Mouse (Mus musculus): Measurements from ENCODE around the gene Ralb.

Gene Ralb

DNA sequence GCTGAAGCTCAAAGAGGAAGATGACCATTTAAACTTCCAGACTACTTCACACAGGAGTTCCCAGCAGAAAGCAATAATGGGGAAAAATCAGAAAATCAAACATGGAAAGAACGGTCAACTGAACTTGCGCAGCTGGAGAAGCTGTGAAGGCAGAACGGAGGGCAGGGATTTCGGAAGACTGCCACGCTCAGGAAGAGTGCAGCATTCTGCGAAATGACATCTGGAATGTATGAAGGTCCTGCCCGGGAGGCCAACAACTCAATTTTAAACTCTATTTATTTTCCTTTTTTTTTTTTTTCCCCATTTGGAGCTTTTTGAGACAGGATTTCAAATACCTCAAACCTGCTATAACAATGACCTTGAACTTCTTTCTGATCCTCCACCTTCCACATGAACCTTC, 13.8 kb downstream of the Ralb start:
- no peak for DNase-seq

DNA sequence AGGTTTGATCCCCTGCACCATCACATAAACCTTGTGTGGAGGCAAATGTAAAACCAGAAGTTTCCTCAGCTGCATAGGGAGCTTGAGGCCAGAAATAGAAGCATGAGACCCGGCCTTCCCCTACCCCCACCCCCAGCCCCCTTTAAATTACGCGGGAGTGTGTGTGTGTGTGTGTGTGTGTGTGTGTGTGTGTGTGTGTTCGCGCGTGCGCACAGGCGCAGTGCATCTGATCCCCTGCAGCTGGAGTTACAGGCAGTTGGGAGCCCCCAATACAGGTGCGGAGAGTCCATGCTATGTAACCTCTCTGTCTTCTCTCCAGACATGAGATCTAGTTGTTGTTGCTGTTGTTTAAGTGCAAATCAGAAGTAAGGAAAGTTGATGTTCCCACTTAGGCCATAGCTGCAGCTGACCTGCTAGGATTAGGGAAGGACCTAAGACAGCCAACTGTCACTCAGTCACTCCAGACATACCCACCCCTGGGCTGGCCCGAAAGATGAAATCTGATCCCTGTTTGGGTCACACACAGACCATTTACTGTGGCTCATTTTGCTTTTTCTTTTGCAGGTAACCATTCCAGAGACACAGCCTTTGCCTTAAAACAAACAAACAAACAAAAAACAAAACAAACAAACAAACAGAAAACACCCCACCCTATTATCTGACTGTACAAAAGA, 16.5 kb downstream of the Ralb start:
- no peak for DNase-seq

DNA sequence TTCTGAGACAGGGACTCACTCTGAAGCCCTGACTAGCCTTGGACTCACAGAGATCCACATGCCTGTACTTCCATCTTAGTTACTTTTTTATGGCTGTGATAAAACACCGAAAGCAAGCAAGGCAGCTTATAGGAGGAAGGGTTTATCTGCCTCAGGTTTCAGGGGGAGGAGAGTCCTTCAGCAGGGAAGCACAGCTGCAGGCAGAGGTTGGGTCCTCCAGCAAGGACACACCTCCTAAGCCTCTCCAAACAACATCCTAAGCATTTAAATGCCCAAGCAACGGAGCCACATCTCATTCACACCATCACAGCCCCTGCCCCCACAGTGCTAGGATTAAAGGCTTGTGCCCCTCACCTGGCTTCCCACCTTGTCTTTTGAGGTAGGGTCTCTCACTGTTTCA, 18.8 kb downstream of the Ralb start:
- no peak for DNase-seq

DNA sequence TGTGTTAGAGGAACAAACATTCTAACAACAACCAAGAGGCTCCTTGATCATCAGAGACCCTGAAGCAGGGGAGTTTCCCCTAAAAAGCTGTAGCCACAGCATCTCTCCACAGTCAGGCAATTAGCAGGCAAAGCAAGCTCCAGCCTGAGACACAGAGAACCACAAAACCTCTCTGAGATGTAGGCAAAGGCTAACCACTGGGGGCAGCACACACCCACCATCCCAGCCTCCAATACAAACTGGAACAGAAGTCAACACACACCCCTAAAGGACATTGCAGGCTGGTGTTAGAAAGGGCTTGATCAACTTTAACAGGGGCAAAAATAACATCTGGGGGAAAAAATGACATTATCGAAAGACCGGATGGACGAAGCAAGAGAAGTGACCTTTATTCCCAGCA, 20.1 kb downstream of the Ralb start:
- peak; percentile 43 for DNase-seq

DNA sequence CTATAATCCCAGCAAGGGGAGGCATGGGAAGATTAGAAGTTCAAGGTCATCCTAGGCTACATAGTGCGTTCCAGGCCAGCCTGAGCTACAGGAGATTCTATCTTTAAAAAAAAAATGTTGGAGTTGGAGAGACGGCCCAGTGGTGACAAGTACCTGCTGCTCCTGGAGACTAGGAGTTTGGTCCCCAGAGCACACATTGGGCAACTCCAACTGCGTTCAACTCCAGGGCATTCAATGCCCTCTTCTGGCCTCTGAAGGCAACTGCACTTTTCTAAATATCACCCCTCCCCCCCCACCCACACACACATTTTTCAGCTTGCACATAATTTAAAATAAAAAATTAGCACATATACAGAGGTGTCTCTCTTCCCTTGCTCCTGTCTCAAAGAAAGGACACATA, 21.7 kb downstream of the Ralb start:
- no peak for DNase-seq

DNA sequence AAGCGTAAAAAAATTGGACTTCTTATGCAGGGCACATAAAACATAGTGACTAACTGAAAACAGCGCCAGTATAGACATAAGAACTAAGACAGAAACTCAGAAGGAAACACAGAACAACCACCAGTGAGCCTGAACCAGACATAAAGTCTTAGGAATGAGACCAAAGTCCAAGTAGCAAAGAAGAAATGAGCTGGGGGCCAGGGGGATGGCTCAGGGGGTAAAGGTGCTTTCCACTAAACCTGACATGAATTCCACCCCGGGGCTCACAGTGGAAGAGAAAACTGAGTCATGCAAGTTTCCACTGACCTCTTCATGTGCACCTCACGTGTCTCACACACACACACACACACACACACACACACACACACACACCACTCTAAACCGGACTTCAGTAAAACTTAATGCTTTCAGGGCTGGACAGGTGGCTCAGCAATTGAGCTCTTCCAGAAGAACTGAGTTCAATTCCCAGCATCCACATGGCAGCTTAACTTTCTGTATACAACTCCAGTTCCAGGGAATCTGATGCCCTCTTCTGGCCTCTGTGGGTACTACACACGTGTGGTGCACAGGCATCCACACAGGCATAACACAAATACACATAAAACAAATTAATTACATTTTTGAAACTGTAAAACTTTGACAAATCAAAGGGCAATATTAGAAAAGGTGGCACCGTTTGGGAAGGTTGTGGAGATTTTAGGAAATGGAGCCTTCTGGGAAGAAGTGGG, 23.2 kb downstream of the Ralb start:
- no peak for DNase-seq

DNA sequence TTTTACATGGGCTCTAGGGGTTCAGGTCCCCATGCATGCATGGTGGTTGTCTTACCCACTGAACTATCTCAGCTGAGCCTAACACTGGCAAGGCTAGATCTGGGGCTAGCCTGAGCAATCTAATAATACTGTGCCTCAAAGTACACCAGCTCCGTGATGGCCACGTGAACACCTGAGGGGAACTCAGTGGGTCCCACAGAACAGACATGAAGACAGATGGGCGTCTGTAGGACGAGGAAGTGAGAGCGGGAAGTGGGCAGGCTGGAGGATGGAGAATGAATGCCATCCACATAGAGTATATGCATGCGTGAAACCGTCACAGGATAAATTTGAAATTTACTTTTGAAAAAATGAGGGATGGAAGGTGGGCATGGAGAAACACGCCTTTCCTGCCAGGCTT, 23.9 kb downstream of the Ralb start:
- DNase-seq: no peak

DNA sequence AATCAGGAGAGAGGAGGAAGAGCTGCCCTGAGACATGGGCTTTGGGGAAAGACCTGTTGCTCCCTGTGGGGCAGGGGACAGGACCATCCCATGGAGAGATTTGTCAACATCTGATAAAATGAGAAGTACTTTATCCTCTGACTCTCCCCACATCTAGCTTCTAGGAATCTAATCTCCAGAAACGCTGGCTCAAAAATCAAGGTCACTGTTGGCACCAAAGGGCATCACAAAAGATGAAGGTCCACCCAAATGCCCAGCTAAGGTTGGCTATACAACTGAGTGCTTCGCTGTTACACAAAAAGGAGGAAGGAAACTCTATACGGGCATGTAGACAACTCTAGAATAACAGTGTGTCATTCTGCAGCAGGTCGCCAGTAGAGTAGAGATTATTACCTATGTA, 25.0 kb downstream of the Ralb start:
- DNase-seq: no peak

DNA sequence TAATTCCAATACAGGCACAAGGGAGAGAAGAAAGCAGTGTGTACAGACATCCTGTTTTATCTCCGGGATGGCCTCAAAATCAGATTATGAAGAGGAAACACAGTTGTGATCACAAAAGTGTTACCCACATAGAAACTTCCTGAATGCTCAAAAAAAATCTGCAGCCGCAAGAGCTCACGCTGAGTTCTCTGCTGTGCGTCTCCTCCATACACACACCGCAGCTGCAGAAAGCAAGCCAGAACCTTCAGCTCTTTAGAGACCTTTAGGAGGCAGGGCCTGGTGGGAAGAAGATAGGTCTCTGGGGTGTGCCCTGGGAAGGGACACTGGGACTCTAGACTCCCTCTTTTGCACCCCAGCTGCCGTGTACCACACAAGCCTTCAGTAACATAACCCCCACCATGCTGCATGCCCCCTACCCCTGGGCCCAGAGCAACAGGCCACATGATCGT, 27.7 kb downstream of the Ralb start:
- DNase-seq: no peak

DNA sequence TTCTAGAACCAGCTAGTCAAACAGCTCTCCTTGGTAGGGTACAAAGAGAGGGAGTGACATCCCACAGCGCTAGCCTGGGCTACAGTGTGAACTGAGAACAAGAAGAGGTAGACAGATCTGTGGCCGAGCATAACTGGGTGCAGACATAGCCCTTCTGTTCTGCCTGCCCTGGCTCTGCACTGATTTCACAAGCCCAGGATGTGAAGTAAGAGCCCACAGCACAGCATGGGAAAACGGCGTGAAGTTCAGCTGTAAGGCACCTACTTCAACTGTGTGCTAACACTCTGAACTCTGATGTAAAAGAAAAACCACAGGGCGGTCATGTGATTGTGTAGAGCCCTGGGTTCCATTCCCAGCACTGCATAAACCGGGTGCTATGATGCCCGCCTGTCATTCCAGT, 29.9 kb downstream of the Ralb start:
- no peak for DNase-seq

DNA sequence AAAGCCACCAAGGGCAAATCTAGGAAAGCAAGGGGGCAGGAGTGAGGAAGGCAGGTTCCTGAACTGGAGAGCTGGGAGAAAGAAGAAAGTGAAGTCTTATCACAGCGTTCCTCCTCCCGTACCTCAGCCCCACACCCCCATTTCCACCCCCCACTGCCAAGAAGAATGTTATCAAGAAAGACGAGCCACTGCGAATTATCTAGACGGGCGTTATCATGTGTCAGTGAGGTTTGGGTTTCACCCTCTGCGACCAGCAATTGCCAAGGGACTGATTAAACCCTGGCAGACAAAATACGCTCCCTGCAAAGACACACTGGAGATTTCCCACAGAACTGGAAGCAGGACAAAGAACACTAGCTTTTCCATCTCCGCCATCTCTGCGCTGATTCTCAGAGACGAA, 31.9 kb downstream of the Ralb start:
- DNase-seq: no peak

DNA sequence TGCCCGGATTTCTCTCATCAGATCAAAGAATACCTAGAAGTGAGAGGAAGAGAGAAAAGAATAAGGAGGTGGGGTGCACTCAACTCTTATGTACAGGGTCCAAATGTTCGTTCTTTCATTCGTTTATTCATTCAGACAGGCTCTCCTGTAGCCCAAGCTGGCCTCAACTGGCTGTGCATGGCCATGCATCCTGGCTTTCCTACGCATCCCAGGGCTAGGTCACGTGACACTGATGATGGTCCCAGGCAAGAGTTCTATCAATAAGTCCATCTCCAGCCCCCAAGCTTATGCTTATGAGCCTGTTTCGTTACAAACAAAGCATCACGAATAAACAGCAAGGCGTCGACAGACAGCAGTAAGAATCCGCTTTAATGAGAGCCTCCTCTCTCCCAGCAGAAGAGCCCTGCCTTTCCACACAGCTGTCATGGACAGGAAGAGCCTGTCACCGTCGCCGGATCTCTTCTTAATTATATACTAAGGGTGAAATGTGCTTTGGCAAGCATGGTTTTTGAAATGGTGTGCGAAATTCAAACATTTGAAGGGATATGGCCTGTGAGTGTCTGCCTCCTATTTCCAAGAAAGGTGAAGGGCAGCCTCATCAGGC, 32.7 kb downstream of the Ralb start:
- DNase-seq: no peak

DNA sequence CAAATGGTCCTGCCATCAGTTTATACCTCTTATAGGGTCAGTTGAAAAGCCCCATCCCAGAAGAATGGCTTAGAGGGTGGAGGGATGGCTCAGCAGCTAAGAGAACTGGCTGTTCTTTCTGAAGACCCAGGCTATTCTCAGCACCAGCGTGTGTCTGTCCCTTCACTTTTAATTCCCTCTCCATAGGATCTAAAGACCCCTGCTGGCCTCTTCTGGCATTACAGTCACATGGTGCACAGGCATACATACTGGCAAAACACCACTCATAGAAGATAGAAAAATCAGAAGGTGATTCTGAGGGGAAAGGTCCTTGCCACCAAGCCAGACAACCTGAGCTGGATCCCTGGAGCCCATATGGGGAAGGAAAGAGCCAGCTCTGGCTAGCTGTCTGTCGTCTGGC, 41.2 kb downstream of the Ralb start:
- DNase-seq: peak; percentile 64

DNA sequence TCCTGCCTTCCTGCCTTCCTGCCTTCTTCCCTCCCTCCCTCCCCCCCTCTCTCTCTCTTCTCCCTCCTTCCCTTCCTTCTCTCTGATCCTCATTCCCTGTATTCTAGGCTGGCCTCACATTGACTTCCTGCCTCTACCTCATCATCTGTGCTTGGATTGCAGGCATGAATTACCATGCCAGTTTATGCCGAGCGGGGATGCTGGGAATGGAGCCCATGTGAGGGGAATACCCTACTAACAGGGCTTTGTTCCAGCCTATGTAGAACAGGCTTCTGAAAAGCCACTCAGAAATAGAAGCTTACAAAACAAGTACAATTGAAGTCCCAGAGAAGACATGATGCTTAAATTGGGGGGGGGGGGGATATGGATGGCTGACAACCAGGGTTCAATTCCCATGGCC, 44.5 kb downstream of the Ralb start:
- DNase-seq: no peak

DNA sequence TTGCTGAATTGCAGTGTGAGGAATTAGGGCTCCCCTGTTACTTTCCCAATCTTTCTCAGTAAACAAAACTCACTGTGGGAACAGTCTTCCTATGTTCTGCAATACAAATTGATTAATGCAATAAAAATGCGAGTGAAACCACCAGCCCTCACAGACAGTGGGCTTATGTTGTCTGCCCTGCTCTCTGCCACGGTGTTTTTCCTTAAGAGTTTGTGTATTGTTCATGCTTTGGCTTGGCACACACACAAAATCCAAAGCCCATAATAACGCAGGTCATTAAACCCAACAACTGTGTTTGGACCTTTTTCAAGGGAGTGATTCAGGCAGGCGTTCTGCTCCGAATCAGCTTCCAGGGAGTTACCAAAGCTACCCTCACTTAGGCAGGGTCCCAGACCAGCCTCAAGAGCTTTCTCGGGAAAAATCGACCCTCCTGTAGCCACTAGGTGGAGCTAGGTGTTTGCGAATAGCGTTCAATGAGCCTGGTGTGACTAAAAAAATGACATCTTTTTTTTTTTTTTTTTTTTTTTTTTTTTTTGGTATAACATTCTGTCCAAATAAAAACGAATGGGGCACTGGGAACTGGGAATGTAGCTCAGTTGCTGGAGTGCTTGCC, 46.5 kb downstream of the Ralb start:
- peak; percentile 71 for DNase-seq

DNA sequence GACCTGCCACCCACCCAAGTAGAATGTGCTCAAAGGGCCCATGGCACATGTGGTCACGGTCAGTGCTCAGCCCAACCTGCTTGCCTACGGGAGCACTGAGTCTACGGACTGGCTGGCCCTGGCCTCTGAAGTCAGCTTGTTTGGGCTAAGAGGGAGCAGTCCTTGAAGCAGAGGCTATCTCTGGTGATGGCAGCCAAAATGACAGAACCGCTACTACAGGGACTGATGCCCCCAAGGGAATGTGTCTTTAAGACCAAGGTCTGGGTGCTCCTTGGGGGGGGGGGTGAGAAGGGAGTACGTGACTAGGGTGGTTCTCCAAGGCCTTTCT, 47.1 kb downstream of the Ralb start:
- DNase-seq: peak; percentile 24

DNA sequence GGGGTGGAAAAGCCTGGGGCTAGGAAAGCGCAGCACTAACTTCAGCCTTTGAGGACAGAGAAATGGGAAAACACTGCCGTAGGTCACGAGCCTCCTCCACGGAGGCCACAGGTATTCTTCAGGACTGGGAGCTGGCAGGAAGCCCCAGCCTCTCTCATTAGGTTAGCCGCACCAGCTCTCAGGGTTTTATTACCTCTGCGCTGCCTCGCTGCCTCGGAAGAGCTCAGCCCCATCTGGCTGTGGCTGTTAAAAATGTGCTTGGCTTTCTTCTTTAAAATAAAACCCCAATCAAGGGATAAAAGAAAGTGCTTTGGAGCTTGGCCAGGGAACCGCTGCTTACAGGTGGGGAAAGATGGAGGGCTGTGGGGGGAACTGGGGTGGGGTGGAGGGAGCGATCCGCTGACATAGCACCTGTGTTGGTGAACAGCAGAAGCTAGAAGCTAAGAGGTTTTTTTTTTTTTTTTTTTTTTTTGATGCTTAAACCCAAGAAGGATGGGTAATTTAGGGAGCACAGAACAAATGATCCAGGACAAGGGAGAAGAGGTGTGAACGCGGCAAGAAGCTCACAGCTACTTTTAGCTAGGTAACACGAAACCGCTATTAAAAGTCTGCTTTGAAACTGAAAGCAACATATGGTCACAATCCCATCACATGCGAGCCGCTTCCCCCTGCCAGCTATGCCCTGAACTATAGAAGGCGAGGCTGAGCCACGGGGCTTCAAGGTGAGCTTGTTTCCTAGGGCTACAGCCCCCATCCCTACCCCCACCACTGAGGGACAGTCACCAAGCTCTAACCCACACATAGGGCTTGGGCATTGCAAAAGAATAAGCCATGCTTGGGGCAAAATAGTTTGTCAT, 47.7 kb downstream of the Ralb start:
- peak; percentile 26 for DNase-seq

DNA sequence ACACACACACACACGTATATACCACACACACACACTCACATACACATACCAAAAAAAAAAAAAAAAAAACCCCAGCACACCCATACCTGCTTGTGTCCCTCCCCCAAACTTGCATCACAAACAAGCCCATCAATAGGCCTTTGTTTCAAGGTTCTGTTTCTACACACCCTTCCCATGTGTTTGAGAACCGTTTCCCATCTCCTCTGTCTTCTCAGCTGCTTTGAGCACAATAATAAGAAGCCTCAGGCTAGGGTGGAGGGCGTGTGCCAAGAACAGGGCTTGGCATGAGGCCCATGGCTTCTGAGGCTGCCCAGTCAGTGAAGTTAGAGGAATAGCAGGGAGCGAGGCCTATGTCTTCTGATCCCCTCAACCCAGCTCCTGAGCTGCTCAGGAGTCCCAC, 50.9 kb downstream of the Ralb start:
- no peak for DNase-seq

DNA sequence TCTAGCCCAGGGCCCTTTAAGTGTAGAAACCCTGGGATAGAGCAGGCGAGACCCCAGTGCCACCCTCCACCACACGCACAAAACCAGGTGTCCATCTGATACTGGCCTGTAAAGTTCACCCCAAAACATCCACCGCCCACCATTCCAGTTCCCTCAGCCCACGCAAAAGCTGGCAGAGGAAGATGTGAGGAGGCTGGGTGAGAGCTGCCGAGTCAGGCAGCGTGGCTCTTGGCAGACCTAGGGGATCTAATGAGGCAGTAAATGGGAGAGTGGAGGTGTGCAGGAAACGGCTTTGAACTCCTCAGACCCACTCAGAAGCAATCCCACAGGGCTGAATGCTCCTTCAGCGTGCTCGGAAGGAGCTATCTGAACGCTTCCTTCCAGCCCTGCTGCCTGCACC, 53.2 kb downstream of the Ralb start:
- DNase-seq: no peak

DNA sequence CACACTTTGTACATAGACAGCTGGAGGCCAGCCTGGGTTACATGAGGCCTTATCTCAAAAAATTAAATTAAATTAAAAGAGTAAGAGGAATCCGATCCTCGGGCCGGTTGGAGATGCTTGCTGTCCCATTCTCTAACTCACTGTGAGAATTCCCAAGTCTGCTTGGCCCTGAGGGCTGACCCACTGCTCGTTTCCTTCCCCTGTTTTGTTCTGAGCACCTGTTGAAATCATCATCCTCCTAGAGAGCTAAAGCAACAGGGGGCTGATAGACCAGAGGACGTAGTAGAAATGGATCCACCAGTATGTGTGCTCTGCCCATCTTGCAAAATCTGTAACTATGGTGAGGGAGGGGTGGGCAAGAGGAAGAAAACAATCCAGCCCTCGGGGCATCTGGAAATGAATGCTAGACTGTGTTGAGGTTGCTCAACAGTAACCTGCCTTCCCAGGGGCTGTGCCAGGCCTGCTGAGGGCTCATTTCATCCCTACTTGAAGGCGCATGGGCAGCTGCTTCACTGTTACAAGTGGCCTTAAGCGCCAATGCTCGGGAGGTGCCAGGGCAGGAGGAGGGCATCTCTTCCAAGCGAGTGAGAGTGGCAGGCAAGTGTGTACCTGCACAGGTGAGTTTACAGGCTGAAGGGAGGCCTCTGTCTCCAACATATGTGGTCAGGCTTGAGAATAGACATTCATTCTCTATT, 53.8 kb downstream of the Ralb start:
- DNase-seq: no peak

DNA sequence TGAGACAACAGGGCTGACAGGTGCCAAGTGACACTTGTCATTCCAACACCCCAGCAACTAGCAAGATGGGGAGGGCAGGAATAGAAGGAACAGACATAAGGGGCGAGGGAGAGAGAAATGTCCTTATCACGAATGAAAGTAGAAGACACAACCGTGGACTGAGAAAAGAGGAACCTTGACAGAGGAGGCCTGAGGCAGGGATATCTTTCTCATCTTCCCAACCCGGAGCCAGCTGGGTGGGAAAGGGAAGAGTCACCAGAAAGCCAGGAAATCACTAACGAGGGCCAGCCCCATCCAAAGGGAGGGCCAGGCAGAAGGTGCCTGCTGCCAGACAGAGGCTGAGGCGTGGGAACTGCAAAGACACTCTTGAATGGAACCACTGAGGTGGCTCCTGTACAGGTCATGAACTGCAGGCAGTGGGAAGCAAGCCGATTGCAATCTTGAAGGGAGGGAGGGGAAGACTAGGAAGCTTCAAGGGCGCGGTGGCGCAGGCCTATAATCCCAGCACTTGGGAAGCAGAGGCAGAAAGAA, 57.8 kb downstream of the Ralb start:
- no peak for DNase-seq

All from kidney, adult 18-20 months (tissue).